Mouse (Mus musculus) heart, embryonic 11.5 days (tissue): ENCODE measurements around the gene Kcnk5. TPM values are rescaled to one million over a fixed set of nuclear protein-coding genes. Genes with fewer than 3 reads are reported as not detected.
A peak's percentile ranks its signal among the peaks of the same experiment; 100 is the strongest.

Source experiments
- ATAC-seq: fragments of 200-750 bp; cut with Nextera tagmentation; replicated peaks from 2 replicates; pipeline ENCODE4 v1.8.0; 2017; ENCODE audit warnings: moderate library complexity; ENCODE audit not compliant: insufficient number of reproducible peaks, low FRiP score, low TSS enrichment
- H3K27ac ChIP-seq: fragments of 300-500 bp; sonication (generic); 2 replicates; pipeline ENCODE4 v1.5.1; 2014; ENCODE audit warnings: mild to moderate bottlenecking, low read depth, low read length
- H3K27me3 ChIP-seq: fragments of 300-500 bp; sonication (generic); 2 replicates; pipeline ENCODE4 v1.6.1; 2014; ENCODE audit warnings: mild to moderate bottlenecking, low read length, mixed read lengths; ENCODE audit not compliant: control insufficient read depth, insufficient read depth
- H3K36me3 ChIP-seq: fragments of 300-500 bp; sonication (generic); 2 replicates; pipeline ENCODE4 v1.6.1; 2014; ENCODE audit warnings: mild to moderate bottlenecking, low read length, moderate library complexity, mixed read lengths; ENCODE audit not compliant: control insufficient read depth, insufficient read depth
- H3K4me1 ChIP-seq: fragments of 300-500 bp; sonication (generic); 2 replicates; pipeline ENCODE4 v1.6.1; 2014; ENCODE audit warnings: low read length; ENCODE audit not compliant: control insufficient read depth, insufficient read depth
- H3K4me2 ChIP-seq: fragments of 300-500 bp; sonication (generic); 2 replicates; pipeline ENCODE4 v1.6.1; 2014; ENCODE audit warnings: mild to moderate bottlenecking, moderate library complexity
- H3K4me3 ChIP-seq: fragments of 300-500 bp; sonication (generic); 2 replicates; pipeline ENCODE4 v1.5.1; 2014; ENCODE audit warnings: low read depth, low read length
- H3K9ac ChIP-seq: fragments of 300-500 bp; sonication (generic); 2 replicates; pipeline ENCODE4 v1.6.1; 2014; ENCODE audit warnings: mild to moderate bottlenecking, low read depth, low read length, moderate library complexity
- H3K9me3 ChIP-seq: fragments of 300-500 bp; sonication (generic); replicated peaks from 2 replicates; pipeline ENCODE4 v1.6.1; 2016; ENCODE audit warnings: low read length; ENCODE audit not compliant: control insufficient read depth
- WGBS: fragments of 180-500 bp; shearing (Covaris S2); extraction: QIAGEN DNeasy Blood & Tissue Kit; methylation state at CpG from one replicate; pipeline ENCODE4 v1.1.7; 2014; ENCODE audit not compliant: insufficient replicate concordance; 5-methylcytosine and 5-hydroxymethylcytosine counted together
- polyA plus RNA-seq: library from polyadenylated mRNA; unstranded; fragments of >200 nt; fragmentation: Nextera tagmentation; extraction: Ambion mirVana; gene quantifications from 2 replicates; pipeline ENCODE4 v1.2.1, GENCODE M21; 2014

The Kcnk5 gene
- polyA plus RNA-seq, 1 experiment from 2014 or later = 2.9 TPM

DNA sequence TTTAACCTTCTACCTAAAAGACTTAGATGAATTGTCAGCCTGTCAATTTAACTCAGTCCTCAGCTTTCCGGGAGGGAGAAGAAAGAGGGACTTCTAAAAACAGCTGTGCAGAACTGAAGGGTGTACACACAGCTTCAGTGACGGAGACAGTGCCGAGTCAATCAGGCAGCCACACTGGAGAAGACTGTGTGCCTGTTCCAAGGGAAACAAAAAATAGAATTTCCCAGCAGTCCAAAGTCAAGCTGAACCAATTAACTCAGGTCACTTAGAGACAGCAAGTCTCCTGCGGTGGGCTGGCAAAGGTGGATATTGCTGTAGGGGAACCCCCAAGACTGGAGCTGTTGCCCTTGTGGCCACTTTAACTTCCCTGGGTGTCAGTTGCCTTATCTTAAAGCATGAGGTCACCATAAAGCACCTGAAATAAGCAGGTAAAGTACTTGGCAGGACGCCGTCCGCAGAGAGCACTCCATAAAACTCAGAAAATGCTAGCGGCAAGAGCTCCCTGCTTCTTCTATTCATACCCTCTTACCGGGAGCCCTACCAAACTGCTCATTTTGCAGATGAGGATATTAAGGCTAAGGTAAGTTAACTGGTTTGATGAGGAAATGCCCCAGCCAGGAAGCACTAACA, 4.0 kb downstream of the Kcnk5 start:
- Histone ChIP-seq H3K36me3 (no peaks in the 10 kb centered on the region), H3K9me3 (no peaks in the 10 kb centered on the region), H3K4me3 (no peak overlapping the region), H3K9ac (no peak overlapping the region), H3K4me2 (no peak overlapping the region), H3K27me3 (no peaks in the 10 kb centered on the region), H3K4me1 (peaks cover 26% of the 10 kb centered on the region), H3K27ac (no peak overlapping the region)
- WGBS = 76% methylated on average over 9 of the region's 9 CpGs
- no peak for ATAC-seq

GRCm38 (mm10) chr14:20175705-20176104, 5.9 kb downstream of the Kcnk5 start:
- no peaks in the 10 kb centered on the region for H3K27me3 ChIP-seq
- no peaks in the 10 kb centered on the region for H3K36me3 ChIP-seq
- H3K27ac ChIP-seq = no peak overlapping the region
- WGBS = 81% methylated on average over 4 of the region's 4 CpGs
- no peak overlapping the region for H3K4me3 ChIP-seq
- ATAC-seq = no peak
- H3K4me1 ChIP-seq = peaks cover 32% of the 10 kb centered on the region
- no peak overlapping the region for H3K9ac ChIP-seq
- no peak overlapping the region for H3K4me2 ChIP-seq
- no peaks in the 10 kb centered on the region for H3K9me3 ChIP-seq

- H3K27ac ChIP-seq = no peak overlapping the region
- no peak overlapping the region for H3K9ac ChIP-seq
- H3K9me3 ChIP-seq = no peaks in the 10 kb centered on the region
- WGBS = 90% methylated on average over 7 of the region's 7 CpGs
- no peak overlapping the region for H3K4me3 ChIP-seq
- ATAC-seq = no peak
- H3K4me1 ChIP-seq = peaks cover 26% of the 10 kb centered on the region
- no peaks in the 10 kb centered on the region for H3K27me3 ChIP-seq
- H3K4me2 ChIP-seq = no peak overlapping the region
- H3K36me3 ChIP-seq = no peaks in the 10 kb centered on the region
Observed at GRCm38 (mm10) chr14:20175114-20175513, 6.5 kb downstream of the Kcnk5 start.

GRCm38 (mm10) chr14:20174696-20175095, 6.9 kb downstream of the Kcnk5 start:
- ATAC-seq = no peak
- no peak overlapping the region for H3K4me3 ChIP-seq
- no peaks in the 10 kb centered on the region for H3K9me3 ChIP-seq
- H3K9ac ChIP-seq = no peak overlapping the region
- H3K27me3 ChIP-seq = no peaks in the 10 kb centered on the region
- H3K27ac ChIP-seq = no peak overlapping the region
- H3K4me1 ChIP-seq = peaks cover 22% of the 10 kb centered on the region
- WGBS = 87% methylated on average over 6 of the region's 6 CpGs
- no peak overlapping the region for H3K4me2 ChIP-seq
- no peaks in the 10 kb centered on the region for H3K36me3 ChIP-seq

- Histone ChIP-seq H3K4me2 (no peak overlapping the region), H3K27me3 (no peaks in the 10 kb centered on the region), H3K36me3 (no peaks in the 10 kb centered on the region), H3K9me3 (no peaks in the 10 kb centered on the region), H3K4me3 (no peak overlapping the region), H3K4me1 (peaks cover 22% of the 10 kb centered on the region), H3K9ac (no peak overlapping the region), H3K27ac (no peak overlapping the region)
- ATAC-seq = no peak
- WGBS = 87% methylated on average over 14 of the region's 14 CpGs
Observed at GRCm38 (mm10) chr14:20173873-20174490, 7.6 kb downstream of the Kcnk5 start.

DNA sequence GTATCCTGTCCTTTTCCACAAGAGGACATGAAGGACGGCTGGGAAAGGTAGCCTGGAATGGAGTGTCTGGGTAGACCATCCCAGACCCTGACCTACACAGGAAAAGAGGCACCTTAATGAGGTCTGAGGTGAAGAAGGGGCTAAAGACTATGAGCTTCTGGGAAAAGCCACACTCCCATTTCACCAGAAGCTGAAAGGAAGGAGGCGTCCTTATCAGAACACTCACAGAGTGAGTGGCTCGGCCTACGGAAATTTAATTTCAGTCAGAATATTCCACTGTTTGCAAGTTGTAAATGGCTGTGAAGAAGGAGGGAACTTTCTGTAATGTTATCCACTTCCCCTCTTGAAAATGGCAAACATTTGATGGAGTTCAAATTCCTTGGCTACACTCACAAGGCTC, 8.7 kb downstream of the Kcnk5 start:
- no peak for ATAC-seq
- Histone ChIP-seq H3K9ac (no peak overlapping the region), H3K4me2 (no peak overlapping the region), H3K27me3 (no peaks in the 10 kb centered on the region), H3K9me3 (no peaks in the 10 kb centered on the region), H3K36me3 (no peaks in the 10 kb centered on the region), H3K27ac (peak overlapping the region; percentile 18; the same call in 1 of the 2 replicates), H3K4me3 (no peak overlapping the region), H3K4me1 (peaks cover 17% of the 10 kb centered on the region)
- 24% methylated on average over 4 of the region's 4 CpGs for WGBS

DNA sequence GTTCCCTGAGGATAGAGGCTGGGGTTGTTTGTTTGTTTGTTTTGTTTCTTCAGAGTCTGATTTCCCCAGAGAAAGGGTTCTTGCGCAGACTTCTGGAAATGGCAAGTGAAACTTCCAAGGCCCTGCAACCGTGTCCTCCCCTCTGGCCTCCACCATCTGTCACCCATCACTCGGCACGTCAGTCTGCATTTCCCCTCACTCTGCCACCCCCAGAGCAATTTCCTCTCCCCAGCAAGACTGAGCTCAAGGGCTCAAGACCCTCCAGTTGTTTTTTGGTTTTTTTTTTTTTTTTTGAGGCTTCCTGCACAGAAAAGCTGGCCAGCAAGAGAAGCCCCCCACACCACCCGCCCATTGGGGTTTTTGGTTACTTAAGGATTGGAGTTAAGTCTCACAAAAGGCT, 9.1 kb downstream of the Kcnk5 start:
- H3K9ac ChIP-seq = no peak overlapping the region
- no peaks in the 10 kb centered on the region for H3K36me3 ChIP-seq
- no peak for ATAC-seq
- H3K4me1 ChIP-seq = peaks cover 17% of the 10 kb centered on the region
- 32% methylated on average over 5 of the region's 5 CpGs for whole genome bisulfite sequencing
- no peak overlapping the region for H3K4me2 ChIP-seq
- H3K4me3 ChIP-seq = no peak overlapping the region
- no peak overlapping the region for H3K27ac ChIP-seq
- H3K9me3 ChIP-seq = no peaks in the 10 kb centered on the region
- H3K27me3 ChIP-seq = no peaks in the 10 kb centered on the region

DNA sequence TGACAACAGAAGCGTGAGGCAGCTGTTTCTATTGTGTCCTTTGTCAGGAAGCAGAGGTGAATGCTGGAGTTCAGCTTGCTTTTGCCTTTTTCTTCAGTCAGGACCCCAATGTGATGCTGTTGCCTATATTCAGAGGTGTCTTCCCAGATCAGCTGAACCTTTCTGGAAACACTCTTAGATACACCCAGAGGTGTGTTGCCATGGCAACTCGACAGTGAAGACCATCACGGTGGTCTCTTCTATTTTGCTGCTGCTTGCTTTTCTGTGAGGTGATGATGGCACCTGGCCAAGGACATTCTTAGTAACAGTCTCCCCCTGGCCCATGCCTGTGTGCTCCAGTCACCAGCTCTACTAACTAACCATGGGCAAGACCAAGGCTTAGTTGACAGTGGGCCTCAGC, 9.8 kb downstream of the Kcnk5 start:
- Histone ChIP-seq H3K36me3 (no peaks in the 10 kb centered on the region), H3K27me3 (no peaks in the 10 kb centered on the region), H3K9ac (no peak overlapping the region), H3K4me3 (no peak overlapping the region), H3K4me1 (peaks cover 17% of the 10 kb centered on the region), H3K9me3 (no peaks in the 10 kb centered on the region), H3K4me2 (no peak overlapping the region), H3K27ac (no peak overlapping the region)
- WGBS = 81% methylated on average over 3 of the region's 3 CpGs
- ATAC-seq = 0 out of 2 replicates have a peak, but pooled peaks have one; percentile 46

- no peak overlapping the region for H3K4me3 ChIP-seq
- ATAC-seq = no peak
- no peaks in the 10 kb centered on the region for H3K9me3 ChIP-seq
- H3K27me3 ChIP-seq = no peaks in the 10 kb centered on the region
- H3K4me2 ChIP-seq = no peak overlapping the region
- WGBS = 87% methylated on average over 4 of the region's 4 CpGs
- peaks cover 26% of the 10 kb centered on the region for H3K4me1 ChIP-seq
- H3K36me3 ChIP-seq = no peaks in the 10 kb centered on the region
- H3K9ac ChIP-seq = no peak overlapping the region
- no peak overlapping the region for H3K27ac ChIP-seq
Observed at GRCm38 (mm10) chr14:20169251-20169650, 12.4 kb downstream of the Kcnk5 start.
